In the genomic region with DNA sequence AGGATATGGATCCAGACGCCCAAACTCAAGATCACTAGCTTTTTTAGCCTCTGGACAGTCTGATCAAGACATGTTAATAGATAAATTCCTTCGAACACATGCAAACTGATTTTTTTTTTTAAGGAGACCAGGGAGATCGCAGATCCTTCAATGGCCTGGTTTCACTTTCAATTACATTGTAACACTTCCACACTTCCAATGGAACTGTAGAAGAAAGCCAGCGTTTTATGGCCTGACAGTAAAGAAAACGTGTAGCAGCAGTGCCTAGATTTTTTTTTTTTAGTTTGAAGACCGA, we compare ENCODE assay signal across 8 mouse cellular contexts. TPM values are rescaled to one million over a fixed set of nuclear protein-coding genes. Genes with fewer than 3 reads are reported as not detected.
DNase-seq lines count a peak whose midpoint lies in the region; ATAC-seq and TF ChIP-seq lines count a peak whose summit lies in the region.

No protein-coding gene starts in this region.

- peaks cover 26 to 52% of the 10 kb centered on the region in 2 experiments for H3K4me1 ChIP-seq in heart, embryonic 14.5 days (ENCODE audit: control insufficient read depth in 2 of 2, insufficient read depth in 2 of 2, low read length in 2 of 2)
- H3K4me1 ChIP-seq in ES-E14 (ENCODE audit: control insufficient read depth in 2 of 2, insufficient read depth in 2 of 2, low read length in 2 of 2, poor library complexity in 1 of 2): peaks cover 7 to 11% of the 10 kb centered on the region in 2 experiments; a peak in 2 of 4 replicates
- H3K4me1 ChIP-seq in hindbrain, embryonic 12.5 days: peaks cover 37% of the 10 kb centered on the region
- H3K4me1 ChIP-seq in midbrain, embryonic 12.5 days: peaks cover 22% of the 10 kb centered on the region

- peak overlapping the region; percentile 99 for H3K9ac ChIP-seq in heart, embryonic 14.5 days (ENCODE audit: low read length)
- no peak overlapping the region; the same call in 1 of the 2 replicates for H3K9ac ChIP-seq in ES-E14 (ENCODE audit: insufficient read depth, low read depth, low read length, poor library complexity, severe bottlenecking)
- peak overlapping the region; percentile 92 for H3K9ac ChIP-seq in hindbrain, embryonic 12.5 days
- H3K9ac ChIP-seq in midbrain, embryonic 12.5 days (replicated peaks): peak overlapping the region; percentile 95

- peak overlapping the region in 1 of 2 experiments; percentile 99; a peak in 1 of 4 replicates for H3K27ac ChIP-seq in heart, embryonic 14.5 days (replicated peaks in 1 of 2; ENCODE audit: control insufficient read depth in 1 of 2, insufficient read depth in 1 of 2, low read depth in 2 of 2, low read length in 2 of 2)
- no peak overlapping the region for H3K27ac ChIP-seq in ES-E14 (ENCODE audit: insufficient read depth, low read depth, low read length, poor library complexity, severe bottlenecking)
- no peak overlapping the region for H3K27ac ChIP-seq in hindbrain, embryonic 12.5 days
- H3K27ac ChIP-seq in midbrain, embryonic 12.5 days (replicated peaks): no peak overlapping the region

- WGBS in heart, embryonic 14.5 days: 15% methylated on average over 6 of the region's 6 CpGs
- WGBS in hindbrain, embryonic 12.5 days: 34% methylated on average over 6 of the region's 6 CpGs
- WGBS in midbrain, embryonic 12.5 days: 33% methylated on average over 6 of the region's 6 CpGs

- H3K27me3 ChIP-seq in heart, embryonic 14.5 days (ENCODE audit: control insufficient read depth, insufficient read depth, low read length): no peaks in the 10 kb centered on the region
- no peaks in the 10 kb centered on the region for H3K27me3 ChIP-seq in hindbrain, embryonic 12.5 days
- H3K27me3 ChIP-seq in midbrain, embryonic 12.5 days: no peaks in the 10 kb centered on the region

- no peak for ATAC-seq in heart, embryonic 14.5 days (ENCODE audit: insufficient number of reproducible peaks, insufficient read depth, low FRiP score, low read depth)
- no peak for ATAC-seq in hindbrain, embryonic 12.5 days (ENCODE audit: low FRiP score)
- ATAC-seq in midbrain, embryonic 12.5 days (ENCODE audit: low FRiP score, low read depth): no peak

- peak overlapping the region; percentile 77 to 95 for H3K4me3 ChIP-seq in heart, embryonic 14.5 days (ENCODE audit: control insufficient read depth in 1 of 2, insufficient read depth in 1 of 2, low read depth in 1 of 2, low read length in 2 of 2)
- peak overlapping the region; percentile 89 to 91 for H3K4me3 ChIP-seq in ES-E14 (ENCODE audit: insufficient read depth in 1 of 2, low read depth in 1 of 2, low read length in 2 of 2, poor library complexity in 1 of 2, severe bottlenecking in 1 of 2)
- H3K4me3 ChIP-seq in hindbrain, embryonic 12.5 days: peak overlapping the region; percentile 82
- peak overlapping the region; percentile 90 for H3K4me3 ChIP-seq in midbrain, embryonic 12.5 days

- no peak for DNase-seq in heart, postnatal 4 days
- no peak for DNase-seq in ES-E14 (ENCODE audit: low read depth, low spot score)
- DNase-seq in cerebellum, postnatal 14 days: no peak
- DNase-seq in right cerebral cortex, postnatal 10 days (ENCODE audit: low spot score in 2 of 2): no peak
- no peak for DNase-seq in spleen, postnatal 36 days (ENCODE audit: low spot score in 2 of 2)

- in situ Hi-C loops in ES-E14 (cut with MboI; ENCODE audit: low sequenced_read_pairs in 2 of 2, unreplicated experiment in 2 of 2): no loop called here

- H3K36me3 ChIP-seq in heart, embryonic 14.5 days (ENCODE audit: control insufficient read depth, insufficient read depth, low read length): no peaks in the 10 kb centered on the region
- H3K36me3 ChIP-seq in ES-E14 (ENCODE audit: control insufficient read depth, insufficient read depth, low read length, poor library complexity, severe bottlenecking): peaks cover 3% of the 10 kb centered on the region; the same call in 1 of the 2 replicates
- 0 out of 2 replicates have a peak, but pooled peaks cover 2% of the 10 kb centered on the region for H3K36me3 ChIP-seq in hindbrain, embryonic 12.5 days
- no peaks in the 10 kb centered on the region for H3K36me3 ChIP-seq in midbrain, embryonic 12.5 days

- peak overlapping the region; percentile 88 for H3K4me2 ChIP-seq in heart, embryonic 14.5 days (ENCODE audit: low read length)
- H3K4me2 ChIP-seq in hindbrain, embryonic 12.5 days (replicated peaks): peak overlapping the region; percentile 71
- peak overlapping the region; percentile 83 for H3K4me2 ChIP-seq in midbrain, embryonic 12.5 days (replicated peaks)

- H3K9me3 ChIP-seq in heart, embryonic 14.5 days (ENCODE audit: control insufficient read depth, low read length): no peaks in the 10 kb centered on the region
- no peaks in the 10 kb centered on the region for H3K9me3 ChIP-seq in ES-E14 (ENCODE audit: control insufficient read depth, insufficient read depth, low read depth, low read length)
- H3K9me3 ChIP-seq in hindbrain, embryonic 12.5 days (replicated peaks): no peaks in the 10 kb centered on the region
- H3K9me3 ChIP-seq in midbrain, embryonic 12.5 days: no peaks in the 10 kb centered on the region

TF ChIP-seq in ES-E14, 5 proteins besides CTCF, POLR2A, EP300 and RAD21:
- TF ChIP-seq ZC3H11A (IDR thresholded peaks at IDR 0.05; ENCODE audit: borderline replicate concordance, low read depth, low read length): no peak
- TF ChIP-seq ZNF384 (IDR thresholded peaks at IDR 0.05; ENCODE audit: low read depth, low read length): 0 out of 2 replicates have a peak, but pooled peaks have one; percentile 24
- TF ChIP-seq MAFK (IDR thresholded peaks at IDR 0.05; ENCODE audit: insufficient read depth, low read depth, low read length): no peak
- TF ChIP-seq HCFC1 (IDR thresholded peaks at IDR 0.05; ENCODE audit: borderline replicate concordance, insufficient read depth, low read length): no peak
- TF ChIP-seq CHD2 (IDR thresholded peaks at IDR 0.05; ENCODE audit: low read depth, low read length): no peak

RNA-seq across cellular contexts. Expression of a gene that starts 1.2 kb away (rescaled TPM):
- polyA plus RNA-seq in heart, embryonic 14.5 days (2014; fragmentation: Nextera tagmentation; extraction: Ambion mirVana): 18.6 and 22.0 TPM in 2 replicates
- 10 to 100 TPM; 57.3 to 58.2 TPM for total RNA-seq in heart, postnatal 4 days (2021)
- 15.8 and 17.1 TPM in 2 replicates for total RNA-seq in ES-E14 (2012; rRNA removed)
- 6.8 and 8.0 TPM in 2 replicates for polyA plus RNA-seq in hindbrain, embryonic 12.5 days (2016; fragmentation: Nextera tagmentation; extraction: Ambion mirVana)
- polyA plus RNA-seq in midbrain, embryonic 12.5 days (2016; fragmentation: Nextera tagmentation; extraction: Ambion mirVana): 5.2 and 5.4 TPM in 2 replicates

RNA-seq across cellular contexts. Expression of a gene that starts 48.1 kb away (rescaled TPM):
- polyA plus RNA-seq in heart, embryonic 14.5 days (2014; fragmentation: Nextera tagmentation; extraction: Ambion mirVana): 24.3 and 30.1 TPM in 2 replicates
- total RNA-seq in heart, postnatal 4 days (2021): 10 to 100 TPM; 17.5 to 17.6 TPM
- 30.9 and 43.2 TPM in 2 replicates for total RNA-seq in ES-E14 (2012; rRNA removed)
- 41.9 and 44.6 TPM in 2 replicates for polyA plus RNA-seq in hindbrain, embryonic 12.5 days (2016; fragmentation: Nextera tagmentation; extraction: Ambion mirVana)
- polyA plus RNA-seq in midbrain, embryonic 12.5 days (2016; fragmentation: Nextera tagmentation; extraction: Ambion mirVana): 40.5 and 43.0 TPM in 2 replicates
